Mouse (Mus musculus) erythroblast, embryonic 14.5 days (primary cell): ENCODE data around the gene Ccr9. TPM values are rescaled to one million over a fixed set of nuclear protein-coding genes. Genes with fewer than 3 reads are reported as not detected.
A peak's percentile ranks its signal among the peaks of the same experiment; 100 is the strongest.

Source experiments
- H3K27me3 ChIP-seq: 2 replicates; pipeline ENCODE4 v1.6.1; 2012; ENCODE audit warnings: inconsistent platforms; ENCODE audit not compliant: control insufficient read depth
- H3K36me3 ChIP-seq: 2 replicates; pipeline ENCODE4 v1.6.1; 2012; ENCODE audit warnings: mild to moderate bottlenecking, inconsistent platforms; ENCODE audit not compliant: control insufficient read depth
- H3K4me1 ChIP-seq: 2 replicates; pipeline ENCODE4 v1.6.1; 2012; ENCODE audit warnings: inconsistent platforms; ENCODE audit not compliant: control insufficient read depth
- H3K4me3 ChIP-seq: replicated peaks from 2 replicates; pipeline ENCODE3; 2012; ENCODE audit warnings: moderate library complexity, mild to moderate bottlenecking, inconsistent platforms
- H3K9me3 ChIP-seq: 2 replicates; pipeline ENCODE4 v1.6.1; 2012; ENCODE audit warnings: low read length, inconsistent platforms, mixed read lengths; ENCODE audit not compliant: control insufficient read depth
- GATA1 ChIP-seq: IDR thresholded peaks from 2 replicates; pipeline ENCODE4 v1.6.1; 2012; ENCODE audit warnings: low read length, inconsistent platforms, mixed read lengths
- TAL1 ChIP-seq: IDR thresholded peaks from 3 replicates; pipeline ENCODE4 v1.6.1; 2012; ENCODE audit warnings: low read length, inconsistent platforms, mixed read lengths
- polyA plus RNA-seq: library from polyadenylated mRNA; stranded (reverse); fragments of >175 nt; gene quantifications from 2 replicates; pipeline ENCODE4 v1.2.3, GENCODE M21; 2012

Ccr9 gene
- polyA plus RNA-seq: 0.01 TPM in 1 of 2 replicates, not detected in the other

DNA sequence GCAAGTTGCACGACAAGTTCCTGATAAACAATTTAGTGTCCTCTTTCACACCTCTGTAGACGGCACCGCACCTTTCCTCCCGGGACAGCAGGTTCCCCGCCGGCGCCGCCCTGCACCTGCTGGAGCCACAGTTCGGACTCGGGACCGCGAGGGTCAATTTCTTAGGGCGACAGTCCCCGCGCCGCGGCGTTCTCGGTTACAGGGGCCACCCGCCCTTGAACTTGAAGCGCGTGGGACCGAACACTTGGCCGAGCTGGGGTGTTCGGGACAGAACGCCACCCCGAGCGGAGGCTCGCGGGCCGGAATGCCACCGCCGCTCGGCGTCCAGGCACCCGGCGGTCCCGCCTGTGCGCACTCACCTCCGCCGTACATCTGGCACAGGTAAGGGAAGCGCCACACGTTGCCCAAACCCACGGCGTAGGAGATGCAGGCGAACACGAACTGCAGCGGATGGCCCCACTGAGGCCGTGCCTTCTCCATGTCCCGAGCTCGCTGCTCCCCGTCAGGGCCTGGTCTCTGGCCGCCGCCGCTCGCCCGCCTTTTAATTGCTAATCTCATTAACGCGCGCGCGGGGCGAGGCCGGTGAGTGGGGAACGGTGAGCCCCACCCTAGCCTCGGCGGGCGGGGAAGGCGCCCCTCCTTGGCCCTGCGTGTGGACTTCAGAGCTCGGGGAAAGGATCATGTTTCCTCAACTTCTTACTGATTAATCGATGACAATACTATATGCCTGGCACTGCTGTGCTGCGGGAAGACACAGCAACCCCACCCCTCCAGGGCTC is at the start of gene Ccr9, which contains the start of gene Slc6a20a:
Ccr9 (plus strand) TSS at position 113 of the 779 bp plus-strand sequence.
Slc6a20a (minus strand) TSS at position 559 of the 779 bp plus-strand sequence.
- Histone ChIP-seq H3K4me1 (peaks cover 40% of the 10 kb centered on the region), H3K36me3 (peaks cover 18% of the 10 kb centered on the region), H3K27me3 (peaks cover 98% of the 10 kb centered on the region), H3K4me3 (peak within 1 kb of the TSS; percentile 90), H3K9me3 (peaks cover 4% of the 10 kb centered on the region; the same call in 1 of the 2 replicates)
- no peak for TF ChIP-seq GATA1
- no peak for TF ChIP-seq TAL1

DNA sequence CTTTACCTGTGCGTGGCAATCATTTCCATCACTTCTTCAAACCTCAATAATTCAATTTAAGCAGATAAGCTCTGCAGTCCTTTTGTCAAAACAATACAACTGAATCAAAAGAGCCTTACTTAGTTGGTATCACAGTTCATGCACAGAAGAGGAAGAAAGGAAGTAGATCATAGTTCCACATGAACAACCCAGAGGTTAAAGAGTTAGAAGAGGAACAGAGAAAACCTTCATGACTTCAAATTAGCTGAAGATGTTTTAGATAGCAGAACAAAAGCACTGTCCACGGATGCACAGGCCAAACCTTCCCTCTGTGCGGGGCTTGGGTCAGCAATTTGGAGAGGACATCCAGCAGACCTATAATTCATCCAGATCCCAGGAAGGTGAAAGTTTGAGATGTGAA is 46.6 kb upstream of the Ccr9 start:
- H3K9me3 ChIP-seq: no peaks in the 10 kb centered on the region
- H3K36me3 ChIP-seq: peaks cover under 1% of the 10 kb centered on the region; the same call in 1 of the 2 replicates
- TF ChIP-seq GATA1: no peak
- TF ChIP-seq TAL1: no peak
- no peak overlapping the region for H3K4me3 ChIP-seq
- no peaks in the 10 kb centered on the region for H3K4me1 ChIP-seq
- H3K27me3 ChIP-seq: no peaks in the 10 kb centered on the region

DNA sequence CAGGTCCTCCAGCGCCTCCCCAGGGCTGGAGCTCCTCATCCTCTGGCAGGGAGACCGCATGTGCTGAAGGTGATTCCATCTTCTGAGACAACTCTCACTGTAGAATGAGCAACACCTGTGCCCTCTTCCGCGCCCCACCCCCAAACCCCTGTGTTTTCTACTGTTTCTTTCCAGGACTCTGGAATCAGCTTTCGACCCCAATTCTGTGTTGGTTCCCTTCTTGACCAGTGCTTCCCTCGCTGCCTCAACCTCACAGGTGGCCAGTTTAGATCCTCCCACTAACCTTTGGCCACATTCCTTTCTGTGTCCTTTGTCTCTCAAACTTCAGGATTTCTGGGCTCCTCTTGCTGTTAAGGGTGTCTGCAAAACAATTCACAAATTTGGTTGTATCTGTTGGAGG is 46.0 kb upstream of the Ccr9 start, which contains the start of gene Slc6a20b:
Slc6a20b (minus strand) TSS at position 285 of the 400 bp plus-strand sequence.
- H3K9me3 ChIP-seq: no peaks in the 10 kb centered on the region
- peaks cover 4% of the 10 kb centered on the region; the same call in 1 of the 2 replicates for H3K36me3 ChIP-seq
- no peaks in the 10 kb centered on the region for H3K4me1 ChIP-seq
- no peak within 1 kb of the TSS for H3K4me3 ChIP-seq
- TF ChIP-seq GATA1 (no peak), TAL1 (no peak)
- no peaks in the 10 kb centered on the region for H3K27me3 ChIP-seq

DNA sequence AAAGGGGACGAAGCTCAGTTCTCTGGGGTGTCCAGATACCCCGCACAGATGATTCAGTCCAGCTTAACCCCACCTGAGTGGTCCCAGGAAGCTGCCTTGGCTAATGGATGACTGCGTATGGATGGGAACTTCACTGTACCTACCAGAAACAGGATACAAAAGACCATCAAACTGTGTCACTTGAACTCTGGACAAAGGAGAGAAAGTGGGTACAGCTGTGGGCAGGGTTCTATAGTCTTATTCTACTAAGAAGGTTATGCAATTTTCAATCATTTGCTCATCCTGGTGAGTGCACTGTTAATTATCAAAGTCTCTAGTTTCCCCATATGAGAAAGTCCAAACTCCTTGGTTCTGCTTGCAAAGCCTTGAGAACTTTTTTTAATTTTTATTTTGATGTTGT is 45.2 kb upstream of the Ccr9 start:
- Histone ChIP-seq H3K9me3 (no peaks in the 10 kb centered on the region), H3K4me1 (no peaks in the 10 kb centered on the region), H3K4me3 (no peak overlapping the region), H3K36me3 (peaks cover 4% of the 10 kb centered on the region), H3K27me3 (no peaks in the 10 kb centered on the region)
- TF ChIP-seq GATA1: no peak
- no peak for TF ChIP-seq TAL1

DNA sequence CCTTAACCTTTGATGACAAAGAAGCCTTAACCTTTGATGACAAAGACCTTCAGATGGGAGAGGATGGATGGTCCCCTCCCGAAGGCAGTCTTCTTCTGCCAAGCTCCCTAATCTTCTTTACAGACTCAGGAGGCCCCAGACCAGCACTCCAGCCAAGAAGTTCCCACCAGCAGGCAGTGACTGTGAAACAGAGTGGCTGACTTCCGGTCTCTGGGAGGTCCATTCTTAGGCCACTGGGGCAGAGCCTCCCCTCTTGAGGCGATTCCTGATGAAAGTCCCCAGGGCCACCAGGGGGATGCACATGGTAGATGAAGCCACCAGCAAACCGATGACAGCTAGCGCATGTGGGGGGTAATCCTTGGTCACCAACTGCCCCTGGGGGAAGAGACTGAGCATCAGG is 41.5 kb upstream of the Ccr9 start:
- Histone ChIP-seq H3K4me3 (no peak overlapping the region), H3K9me3 (no peaks in the 10 kb centered on the region), H3K36me3 (peaks cover 26% of the 10 kb centered on the region), H3K27me3 (no peaks in the 10 kb centered on the region), H3K4me1 (no peaks in the 10 kb centered on the region)
- TF ChIP-seq GATA1 (no peak), TAL1 (no peak)

DNA sequence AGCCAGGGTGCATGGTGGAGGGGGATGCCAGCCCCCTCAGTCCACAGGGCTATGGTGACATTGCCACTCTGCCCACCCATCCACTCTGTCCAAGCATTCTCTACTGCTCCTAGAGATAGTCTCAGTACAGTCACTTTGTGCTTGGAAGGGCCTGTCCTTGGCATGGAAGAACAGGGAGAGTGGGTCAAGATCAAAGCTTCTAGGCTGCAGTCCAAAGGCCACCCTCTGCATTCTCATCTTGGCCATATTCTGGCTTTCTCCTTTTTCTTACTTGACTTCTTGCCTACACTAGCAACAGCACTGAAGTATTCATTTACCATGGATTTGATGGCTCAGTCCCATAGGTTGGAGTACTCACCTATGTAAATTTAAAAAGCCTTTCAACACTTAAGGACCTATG is 40.0 kb upstream of the Ccr9 start:
- no peak for TF ChIP-seq TAL1
- TF ChIP-seq GATA1: no peak
- Histone ChIP-seq H3K9me3 (no peaks in the 10 kb centered on the region), H3K4me3 (no peak overlapping the region), H3K36me3 (peaks cover 27% of the 10 kb centered on the region), H3K4me1 (no peaks in the 10 kb centered on the region), H3K27me3 (no peaks in the 10 kb centered on the region)

DNA sequence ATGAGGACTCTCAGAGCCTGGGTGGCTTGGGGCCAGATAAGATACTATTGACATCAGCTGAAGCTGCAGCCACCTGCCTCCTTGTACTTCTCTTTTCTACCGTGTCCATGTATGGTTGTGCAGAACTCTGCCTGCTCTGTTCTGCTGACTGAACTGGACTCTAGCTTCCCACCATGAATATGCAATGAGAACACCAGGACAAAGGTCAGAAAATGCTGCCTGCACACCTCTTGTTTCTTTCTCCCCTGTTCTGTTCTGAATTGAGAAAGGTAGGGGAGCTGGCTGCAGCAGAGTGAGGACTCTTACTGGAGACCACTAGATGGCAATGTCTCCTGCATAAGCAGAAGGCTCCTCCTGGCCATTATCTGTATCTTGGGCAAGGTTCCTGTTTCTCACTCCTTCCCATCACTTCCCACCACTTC is 39.6 kb upstream of the Ccr9 start:
- no peaks in the 10 kb centered on the region for H3K27me3 ChIP-seq
- no peak for TF ChIP-seq GATA1
- no peak for TF ChIP-seq TAL1

DNA sequence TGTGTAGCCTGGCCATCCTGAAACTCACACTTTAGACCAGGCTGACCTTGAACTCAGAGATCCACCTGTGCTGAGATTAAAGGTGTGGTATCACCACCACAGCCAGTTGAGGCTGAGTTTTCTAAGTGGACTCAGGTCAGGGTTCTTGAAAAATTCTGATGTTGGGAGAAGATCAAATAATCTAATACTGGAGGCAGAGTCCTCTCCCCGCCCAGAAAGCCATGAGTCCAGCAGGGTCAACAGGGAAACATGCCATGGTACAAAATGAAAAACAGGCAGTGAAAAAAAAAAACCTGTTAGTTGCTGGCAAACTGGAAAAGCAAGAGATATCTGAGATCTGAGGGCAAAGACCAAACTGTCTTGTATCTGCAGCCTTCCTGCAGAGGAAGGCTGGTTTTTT is 38.1 kb upstream of the Ccr9 start:
- TF ChIP-seq TAL1 (no peak), GATA1 (no peak)
- H3K36me3 ChIP-seq: peaks cover 31% of the 10 kb centered on the region
- no peak overlapping the region for H3K4me3 ChIP-seq
- H3K4me1 ChIP-seq: no peaks in the 10 kb centered on the region
- no peaks in the 10 kb centered on the region for H3K9me3 ChIP-seq
- no peaks in the 10 kb centered on the region for H3K27me3 ChIP-seq

More for the DNA sequence above, 39.6 kb upstream of the Ccr9 start:
- no peak overlapping the region for H3K4me3 ChIP-seq
- H3K4me1 ChIP-seq: no peaks in the 10 kb centered on the region
- H3K9me3 ChIP-seq: no peaks in the 10 kb centered on the region
- peaks cover 27% of the 10 kb centered on the region for H3K36me3 ChIP-seq

DNA sequence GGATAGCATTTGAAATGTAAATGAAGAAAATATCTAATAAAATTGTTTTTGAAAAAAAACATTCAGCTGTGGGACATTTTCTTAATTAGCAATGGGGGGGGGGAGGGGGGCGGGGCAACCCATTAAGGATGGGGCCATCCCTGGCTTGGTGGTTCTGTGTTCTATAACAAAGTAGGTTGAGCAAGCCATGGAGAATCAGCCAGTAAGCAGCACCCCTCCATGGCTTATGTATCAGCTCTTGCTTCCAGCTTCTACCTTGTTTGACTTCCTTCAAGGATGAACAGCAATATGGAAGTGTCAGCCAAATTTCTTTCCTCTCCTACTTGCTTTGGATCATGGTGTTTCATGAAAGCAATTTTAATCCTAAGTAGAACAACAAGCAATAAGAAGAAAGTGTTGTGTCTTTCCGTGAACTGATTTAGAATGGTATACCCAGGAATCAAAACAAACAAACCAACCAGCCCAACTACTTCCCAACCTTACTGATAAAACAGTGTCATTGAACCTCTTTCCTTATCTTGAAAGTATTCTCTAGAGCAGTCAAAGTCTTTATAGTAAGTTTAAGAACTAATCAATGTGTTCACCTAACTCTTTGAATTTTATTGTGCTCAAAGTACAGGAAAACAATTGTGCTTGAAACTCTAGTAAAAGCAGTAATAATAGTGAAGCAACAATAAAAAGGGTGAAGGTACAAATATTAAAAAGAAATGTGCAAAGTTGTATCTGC is 28.3 kb upstream of the Ccr9 start:
- Histone ChIP-seq H3K27me3 (no peaks in the 10 kb centered on the region; the same call in none of the 2 replicates), H3K4me3 (no peak overlapping the region), H3K9me3 (no peaks in the 10 kb centered on the region), H3K4me1 (no peaks in the 10 kb centered on the region), H3K36me3 (peaks cover 12% of the 10 kb centered on the region)
- TF ChIP-seq GATA1 (no peak), TAL1 (no peak)
